In the genomic region with DNA sequence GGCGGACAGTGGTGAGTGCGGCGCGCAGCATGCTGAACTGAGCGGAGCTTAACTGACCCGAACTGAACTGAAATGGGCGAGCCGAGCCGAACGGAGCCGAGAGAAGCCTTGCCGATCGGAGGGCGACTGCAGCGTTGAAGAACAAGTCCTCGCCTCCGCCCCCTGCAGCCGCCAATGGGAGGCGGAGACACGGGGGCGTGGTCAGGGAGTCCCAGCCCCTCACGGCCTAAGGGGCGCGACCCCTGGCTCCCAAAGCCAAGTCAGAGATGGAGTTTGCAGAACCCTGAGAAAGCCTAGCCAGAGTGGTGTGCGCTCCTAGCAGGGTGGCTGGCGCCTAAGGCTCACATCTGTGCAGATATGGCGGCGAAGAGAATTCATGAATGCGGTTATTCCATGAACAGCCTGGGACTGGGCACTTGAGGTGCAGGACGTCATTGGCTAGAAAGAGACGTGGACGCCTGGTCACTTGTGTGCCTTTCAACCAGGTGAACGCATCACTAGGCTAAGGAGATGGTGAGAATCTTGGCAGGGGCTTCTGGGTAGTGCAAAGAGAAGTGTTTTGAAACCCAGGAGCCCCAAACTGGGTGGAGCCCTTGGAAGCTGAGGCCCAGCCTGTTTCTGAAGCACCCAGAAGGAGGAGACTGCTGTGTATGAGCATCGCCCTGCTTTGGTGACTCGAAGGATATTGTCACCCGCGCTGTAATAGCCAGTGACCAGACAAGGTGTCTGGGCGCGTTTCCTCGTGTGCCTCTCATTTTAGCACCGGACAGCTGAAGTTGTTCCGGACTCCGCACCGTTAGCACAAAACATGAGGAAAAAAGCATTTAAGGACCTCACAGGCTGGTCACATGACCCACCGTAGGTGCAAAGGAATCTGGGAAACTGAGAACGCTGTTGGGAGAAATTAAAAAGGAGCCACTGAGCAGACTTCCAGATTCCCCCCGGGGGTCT, we compare ENCODE assay signal across 7 mouse cellular contexts. TPM values are rescaled to one million over a fixed set of nuclear protein-coding genes. Genes with fewer than 3 reads are reported as not detected.
DNase-seq lines count a peak whose midpoint lies in the region; ATAC-seq lines count a peak whose summit lies in the region.

A gene (minus strand): TSS at position 374 of the 951 bp plus-strand sequence.

- H3K4me3 ChIP-seq in embryonic facial prominence, embryonic 11.5 days (ENCODE audit: low read depth, low read length): peak within 1 kb of the TSS; percentile 72
- peak within 1 kb of the TSS; percentile 65 for H3K4me3 ChIP-seq in limb, embryonic 11.5 days (ENCODE audit: low read depth, low read length)
- H3K4me3 ChIP-seq in midbrain, embryonic 14.5 days (replicated peaks; ENCODE audit: low read depth, low read length): peak within 1 kb of the TSS; percentile 49

- DNase-seq in adrenal gland, postnatal 14 days: peak; percentile 95
- peak; percentile 90 for DNase-seq in embryonic facial prominence, embryonic 11.5 days (ENCODE audit: low spot score)
- DNase-seq in heart, adult 11 months: peak; percentile 99
- peak; percentile 93 for DNase-seq in kidney, adult 18-20 months
- DNase-seq in limb, embryonic 11.5 days (ENCODE audit: low spot score): peak; percentile 92
- DNase-seq in midbrain, embryonic 14.5 days: peak; percentile 88
- peak; percentile 77 to 87 for DNase-seq in spleen, adult 18-20 months

- WGBS in embryonic facial prominence, embryonic 11.5 days: 3% methylated on average over 47 of the region's 47 CpGs
- WGBS in limb, embryonic 11.5 days: 3% methylated on average over 47 of the region's 47 CpGs
- WGBS in midbrain, embryonic 14.5 days: 4% methylated on average over 47 of the region's 47 CpGs

- peak; percentile 80 for ATAC-seq in embryonic facial prominence, embryonic 11.5 days (replicated peaks; ENCODE audit: insufficient number of reproducible peaks, low FRiP score, low TSS enrichment, low read depth)
- peak; percentile 89 for ATAC-seq in limb, embryonic 11.5 days (ENCODE audit: insufficient number of reproducible peaks, low FRiP score, low TSS enrichment, low read depth)
- peak; percentile 77 for ATAC-seq in midbrain, embryonic 14.5 days (ENCODE audit: low FRiP score, low TSS enrichment)

- H3K27me3 ChIP-seq in embryonic facial prominence, embryonic 11.5 days (ENCODE audit: control insufficient read depth, insufficient read depth, low read length): no peaks in the 10 kb centered on the region
- no peaks in the 10 kb centered on the region for H3K27me3 ChIP-seq in limb, embryonic 11.5 days (ENCODE audit: control insufficient read depth, insufficient read depth, low read length)
- no peaks in the 10 kb centered on the region for H3K27me3 ChIP-seq in midbrain, embryonic 14.5 days (ENCODE audit: control insufficient read depth, insufficient read depth, low read length)

- no peaks in the 10 kb centered on the region for H3K9me3 ChIP-seq in embryonic facial prominence, embryonic 11.5 days (replicated peaks; ENCODE audit: control insufficient read depth, low read length)
- H3K9me3 ChIP-seq in limb, embryonic 11.5 days (ENCODE audit: control insufficient read depth, low read length): no peaks in the 10 kb centered on the region
- H3K9me3 ChIP-seq in midbrain, embryonic 14.5 days (ENCODE audit: control insufficient read depth, low read length): no peaks in the 10 kb centered on the region

- H3K4me2 ChIP-seq in embryonic facial prominence, embryonic 11.5 days (ENCODE audit: low read depth, low read length): peak within 1 kb of the TSS; percentile 73
- H3K4me2 ChIP-seq in limb, embryonic 11.5 days (ENCODE audit: low read depth, severe bottlenecking): peak within 1 kb of the TSS; percentile 89
- H3K4me2 ChIP-seq in midbrain, embryonic 14.5 days (ENCODE audit: low read length): peak within 1 kb of the TSS; percentile 95

- no peaks in the 10 kb centered on the region for H3K36me3 ChIP-seq in embryonic facial prominence, embryonic 11.5 days (replicated peaks; ENCODE audit: control insufficient read depth, insufficient read depth, low read depth, low read length)
- no peaks in the 10 kb centered on the region for H3K36me3 ChIP-seq in limb, embryonic 11.5 days (ENCODE audit: control insufficient read depth, insufficient read depth, low read length)
- no peaks in the 10 kb centered on the region for H3K36me3 ChIP-seq in midbrain, embryonic 14.5 days (ENCODE audit: control insufficient read depth, insufficient read depth, low read length)

- peak within 1 kb of the TSS; percentile 81 for H3K9ac ChIP-seq in embryonic facial prominence, embryonic 11.5 days (replicated peaks; ENCODE audit: low read length)
- H3K9ac ChIP-seq in limb, embryonic 11.5 days (ENCODE audit: low read length): peak within 1 kb of the TSS; percentile 67
- peak within 1 kb of the TSS; percentile 62 for H3K9ac ChIP-seq in midbrain, embryonic 14.5 days (replicated peaks; ENCODE audit: low read length)

- H3K27ac ChIP-seq in embryonic facial prominence, embryonic 11.5 days (replicated peaks; ENCODE audit: low read depth, low read length): peak within 1 kb of the TSS; percentile 48
- H3K27ac ChIP-seq in limb, embryonic 11.5 days (replicated peaks; ENCODE audit: low read depth, low read length): peak within 1 kb of the TSS; percentile 57
- peak within 1 kb of the TSS; percentile 70 for H3K27ac ChIP-seq in midbrain, embryonic 14.5 days (replicated peaks; ENCODE audit: low read depth, low read length)

- H3K4me1 ChIP-seq in embryonic facial prominence, embryonic 11.5 days (ENCODE audit: control insufficient read depth, insufficient read depth, low read length): no peaks in the 10 kb centered on the region
- H3K4me1 ChIP-seq in limb, embryonic 11.5 days (ENCODE audit: control insufficient read depth, insufficient read depth, low read length): peaks cover 10% of the 10 kb centered on the region
- peaks cover 11% of the 10 kb centered on the region; the same call in 1 of the 2 replicates for H3K4me1 ChIP-seq in midbrain, embryonic 14.5 days (ENCODE audit: control insufficient read depth, insufficient read depth, low read length)

RNA-seq across cellular contexts. Expression of the gene that starts here (rescaled TPM):
- 1,038 and 1,196 TPM in 2 replicates for total RNA-seq in adrenal gland, postnatal 14 days (2021)
- 84.4 and 88.8 TPM in 2 replicates for polyA plus RNA-seq in embryonic facial prominence, embryonic 11.5 days (2014; fragmentation: Nextera tagmentation; extraction: Ambion mirVana)
- 80.1 and 111 TPM in 2 replicates for polyA plus RNA-seq in limb, embryonic 11.5 days (2014; fragmentation: Nextera tagmentation; extraction: Ambion mirVana)
- polyA plus RNA-seq in midbrain, embryonic 14.5 days (2014; fragmentation: Nextera tagmentation; extraction: Ambion mirVana): 41.8 and 64.1 TPM in 2 replicates

Comparison
In these comparisons a context has a peak if more than half of its experiments do, and no peak if none do; other contexts are left out.
1. Peak in every context shown above with its lines: DNase-seq, ATAC-seq, H3K4me3 ChIP-seq and H3K27ac ChIP-seq.